Mouse (Mus musculus): ENCODE results near the gene Cfap74. TPM values are rescaled to one million over a fixed set of nuclear protein-coding genes. Genes with fewer than 3 reads are reported as not detected.
A peak's percentile ranks its signal among the peaks of the same experiment; 100 is the strongest.

Cfap74 gene
- total RNA-seq (2021), result 1 to 10 TPM; 1.2 TPM
- long read RNA-seq, experiment 1, partial matches to known transcripts, result 1 of 3 reads
- long read RNA-seq, experiment 1, other reads (novel, unspliced or antisense), result 1 of 3 reads
- long read RNA-seq, experiment 2, partial matches to known transcripts, result 0 of 7 reads
- long read RNA-seq, experiment 2, other reads (novel, unspliced or antisense), result 4 of 7 reads

DNA sequence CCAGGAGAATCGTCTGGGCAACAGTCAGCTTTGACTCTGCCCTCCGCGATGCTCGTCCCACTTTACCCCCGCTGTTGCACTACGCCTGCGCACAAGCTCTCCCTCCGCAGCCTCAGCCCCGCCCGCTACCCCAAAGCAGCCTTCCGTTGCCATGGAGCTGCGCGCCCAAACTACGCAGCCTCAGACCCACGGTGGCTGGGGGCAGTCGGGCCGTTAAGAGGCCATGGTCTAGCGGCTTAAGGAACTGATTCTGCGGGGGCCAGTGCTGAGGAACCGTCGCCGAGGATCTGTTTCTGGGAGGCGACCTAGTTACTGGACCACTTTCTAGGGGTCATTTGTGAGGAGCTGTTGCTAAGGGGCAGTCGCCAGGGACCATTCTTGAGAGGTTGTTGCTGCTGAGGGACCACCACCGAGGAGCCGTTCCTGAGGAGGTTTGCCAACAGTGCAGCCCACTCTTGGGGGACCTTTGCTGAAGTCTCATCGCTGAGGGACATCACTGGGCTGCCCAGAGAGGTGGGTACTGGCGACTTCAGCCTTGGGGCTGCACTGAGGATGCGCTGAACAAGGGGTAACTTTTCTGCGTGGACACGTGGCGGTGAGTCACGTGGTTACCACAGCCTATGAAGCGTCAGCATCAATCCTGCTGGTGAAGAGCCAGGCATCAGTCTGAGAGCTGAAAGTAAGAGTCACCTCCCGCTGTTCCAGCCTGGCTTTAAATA, at the start of gene Cfap74:
Gene Cfap74, plus strand, starts transcription at position 133 of the 719 bp plus-strand sequence.
- DNase-seq, result peak; percentile 72

DNA sequence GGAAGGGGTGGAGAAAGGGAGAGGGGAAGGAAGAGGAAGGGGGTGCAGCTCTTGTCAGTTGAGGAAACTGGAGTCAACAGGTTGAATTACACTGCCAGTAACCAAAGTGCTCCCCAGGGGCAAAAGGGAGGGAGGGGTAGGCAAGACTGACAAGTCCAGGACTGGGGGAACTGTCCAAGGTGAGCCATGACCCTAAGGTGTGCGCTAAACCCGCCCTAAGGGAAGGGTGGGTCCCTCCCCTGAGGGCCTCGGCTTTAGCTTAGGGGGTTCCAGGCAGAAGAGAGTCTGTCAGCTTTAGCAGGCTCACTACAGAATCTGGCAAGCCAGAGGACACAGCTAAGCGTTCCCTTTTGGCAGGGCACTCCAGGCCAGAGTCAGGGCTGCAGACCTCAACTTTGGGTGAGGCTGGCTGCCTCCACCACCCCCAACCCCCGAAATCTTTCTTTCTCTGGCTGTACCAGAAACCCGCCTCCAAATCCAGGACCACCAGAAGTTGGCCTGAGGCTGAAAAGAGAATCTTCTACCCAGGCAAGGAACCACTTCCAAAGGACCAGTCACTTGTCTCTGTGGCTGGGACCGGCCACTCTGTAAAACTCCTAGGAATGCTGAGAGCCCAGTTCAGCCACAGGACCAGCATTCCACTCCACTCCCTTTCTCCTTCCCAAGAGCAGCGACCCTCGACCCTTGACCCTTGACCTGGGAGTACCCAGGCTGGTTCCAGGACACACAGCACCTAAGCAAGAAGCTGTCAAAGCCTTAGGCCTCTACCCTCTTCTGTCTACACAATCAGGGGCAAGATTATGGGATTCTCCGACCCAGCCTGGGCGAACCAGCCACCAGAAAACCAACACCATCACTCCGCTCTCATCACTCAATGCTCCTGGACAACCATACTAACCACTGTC, 49.2 kb upstream of the Cfap74 start:
- no peak for DNase-seq

DNA sequence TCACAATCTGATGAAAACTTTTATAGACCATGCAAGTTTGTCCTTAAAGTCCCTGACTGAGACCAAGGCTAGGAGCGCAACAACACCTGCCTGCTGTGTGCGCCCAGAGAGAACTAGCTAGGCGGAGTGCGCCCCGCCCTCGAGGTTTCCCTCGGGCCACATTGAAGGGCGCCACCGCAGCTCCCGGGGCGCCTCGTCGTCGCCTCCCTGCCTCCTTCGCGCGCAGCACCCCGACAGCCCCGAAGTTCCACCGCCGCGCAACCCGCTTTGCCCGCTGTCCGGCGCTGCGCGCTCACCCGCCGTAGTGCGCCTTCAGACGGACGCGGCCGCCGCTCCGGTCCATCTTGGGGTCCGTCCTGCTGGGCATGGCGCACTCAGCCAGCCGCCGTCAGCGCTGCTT, 48.1 kb upstream of the Cfap74 start:
- no peak for DNase-seq

DNA sequence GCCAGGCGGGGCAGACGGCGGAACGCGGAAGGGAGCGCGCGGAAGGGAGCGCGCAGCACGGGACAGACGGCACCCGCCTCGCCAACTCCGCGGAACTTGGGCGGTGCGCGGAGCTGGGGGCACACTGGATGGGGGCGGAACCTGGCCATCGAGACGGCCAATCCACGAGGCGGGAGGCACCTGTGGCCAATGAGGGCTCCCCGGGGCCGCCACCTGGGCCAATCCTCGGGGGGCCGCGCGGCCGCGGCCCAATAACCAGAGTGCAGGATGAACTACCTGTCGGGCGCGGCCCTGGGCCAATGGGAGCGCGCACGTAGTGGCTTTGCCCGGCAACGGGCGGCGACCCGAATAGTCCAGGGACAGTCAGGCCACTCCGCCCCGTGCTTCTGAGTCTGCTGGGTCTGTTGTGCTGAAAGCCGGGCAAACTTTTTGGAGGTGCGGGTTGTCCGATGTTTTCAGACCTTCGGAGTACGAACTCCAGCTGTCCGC, 47.6 kb upstream of the Cfap74 start, which contains the start of gene Prkcz:
Gene Prkcz, minus strand, starts transcription at position 59 of the 489 bp plus-strand sequence.
- peak; percentile 57 for DNase-seq

DNA sequence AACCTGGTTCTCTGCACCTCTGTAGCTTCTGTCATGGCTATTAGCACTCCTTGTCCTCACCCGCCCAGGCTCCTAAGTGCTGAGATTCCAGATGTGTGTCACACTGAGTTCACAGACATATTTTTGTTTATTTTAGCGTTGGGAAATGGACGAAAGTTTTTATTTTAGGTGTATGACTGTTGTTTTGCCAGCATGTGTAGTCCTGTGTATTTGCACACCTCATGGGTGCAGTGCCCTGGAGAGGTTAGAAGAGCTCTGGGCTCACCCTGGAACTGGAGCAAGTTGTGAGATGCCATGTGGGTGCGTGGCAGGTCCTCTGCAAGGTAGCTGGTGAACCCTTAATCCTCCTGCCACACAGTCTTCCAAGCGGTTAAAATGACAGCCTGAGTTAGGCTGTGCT, 46.5 kb upstream of the Cfap74 start:
- no peak for DNase-seq

DNA sequence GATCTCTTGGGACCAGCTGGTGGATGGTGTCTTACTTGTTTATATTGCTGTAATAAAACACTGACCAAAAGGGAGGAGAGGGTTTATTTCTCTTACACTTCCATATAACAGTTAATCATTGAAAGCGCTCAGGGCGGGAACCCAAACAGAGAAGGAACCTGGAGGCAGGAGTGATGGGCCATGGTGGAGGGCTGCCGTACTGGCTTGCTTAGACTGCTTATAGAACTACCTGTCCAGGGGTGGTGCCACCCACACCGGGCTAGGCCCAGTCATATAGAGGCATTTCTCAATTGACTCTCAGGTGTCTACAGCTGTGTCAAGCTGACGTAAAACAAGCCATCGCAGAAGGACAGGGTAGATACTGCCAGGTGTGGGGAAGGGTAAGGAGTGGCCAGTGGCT, 42.2 kb upstream of the Cfap74 start:
- DNase-seq, result no peak

DNA sequence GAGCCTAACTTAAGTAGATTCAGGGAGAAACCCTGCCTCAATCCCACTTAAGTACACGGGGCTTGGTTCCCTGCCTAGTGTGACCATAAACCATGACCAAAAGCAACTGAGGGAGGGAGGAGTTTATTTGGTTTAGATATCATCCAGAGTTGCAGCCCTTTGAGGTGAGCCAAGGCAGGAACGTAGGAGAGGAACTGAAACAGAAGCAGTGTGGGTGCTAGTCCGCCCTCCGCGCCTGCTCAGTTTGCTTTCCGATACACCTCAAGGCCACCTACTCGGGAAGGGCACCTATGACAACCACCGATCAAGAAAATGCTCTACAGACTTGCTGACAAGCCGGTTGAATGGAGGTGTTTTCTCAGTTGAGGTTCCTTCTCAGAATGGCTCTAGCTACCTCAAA, 41.3 kb upstream of the Cfap74 start:
- no peak for DNase-seq

DNA sequence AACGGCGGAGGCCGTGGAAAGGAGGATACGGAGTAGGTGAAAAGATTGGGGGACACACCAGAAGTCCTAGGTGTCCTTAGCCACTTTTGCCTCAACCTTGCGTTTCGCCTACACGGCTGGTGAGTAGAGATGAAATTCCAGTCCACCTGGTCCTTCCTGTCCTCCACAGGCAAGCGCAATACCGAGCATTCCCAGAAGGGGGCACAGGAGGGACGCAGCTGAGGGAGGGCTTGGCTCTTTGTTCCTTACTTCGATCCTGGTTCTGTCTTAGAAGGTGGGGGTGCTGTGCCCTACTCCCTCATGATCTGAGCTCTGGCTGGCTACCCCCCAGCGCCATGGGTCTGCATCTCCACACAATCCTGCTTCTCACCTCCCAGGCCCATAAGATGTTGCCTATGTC, 40.3 kb upstream of the Cfap74 start:
- peak; percentile 83 for DNase-seq

DNA sequence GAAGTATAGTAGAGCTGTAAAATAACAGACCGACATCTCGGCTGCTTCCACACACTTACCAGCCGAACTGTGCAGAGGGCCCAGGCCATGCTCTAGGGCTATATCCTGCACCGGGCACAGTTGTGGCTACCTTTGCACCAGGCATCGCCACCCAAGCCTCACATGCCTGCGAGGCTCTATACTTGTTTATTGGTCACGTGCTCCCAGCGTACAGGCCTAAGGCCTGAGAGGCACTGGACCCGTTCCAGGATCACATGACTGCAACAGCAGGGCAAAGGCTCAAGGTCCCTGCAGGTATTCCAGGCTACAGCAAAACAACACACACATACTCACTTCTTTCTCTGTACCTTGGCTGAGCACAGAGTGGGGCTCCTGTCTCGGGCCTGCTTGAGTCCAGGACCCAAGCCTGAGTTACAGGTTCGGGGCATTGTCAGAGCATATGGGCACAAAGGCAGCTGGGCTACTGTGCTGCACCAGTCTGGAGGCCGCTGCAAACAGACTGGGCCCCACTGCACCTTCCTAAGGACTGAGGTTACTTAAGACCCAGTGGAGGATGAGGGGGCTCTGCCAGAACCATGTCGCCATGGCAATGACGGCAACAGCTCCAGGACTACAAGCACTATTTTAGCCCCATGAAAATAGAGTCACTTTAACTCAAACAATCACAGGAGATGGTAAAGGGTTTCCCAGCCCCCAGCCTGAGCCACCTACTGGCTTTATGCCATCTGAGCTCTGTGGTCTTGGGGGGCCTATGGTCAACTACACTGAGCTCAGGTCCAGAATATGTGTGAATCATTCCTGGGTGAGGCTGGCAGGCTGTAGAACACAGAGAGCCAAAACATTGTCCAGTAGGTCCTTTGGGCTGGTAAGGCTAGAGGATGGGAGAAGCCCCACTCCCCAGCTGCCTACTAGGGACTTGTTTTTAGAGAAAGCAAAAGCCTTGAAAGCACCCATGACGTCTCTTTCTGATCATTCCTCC, 38.0 kb upstream of the Cfap74 start:
- DNase-seq, result no peak

DNA sequence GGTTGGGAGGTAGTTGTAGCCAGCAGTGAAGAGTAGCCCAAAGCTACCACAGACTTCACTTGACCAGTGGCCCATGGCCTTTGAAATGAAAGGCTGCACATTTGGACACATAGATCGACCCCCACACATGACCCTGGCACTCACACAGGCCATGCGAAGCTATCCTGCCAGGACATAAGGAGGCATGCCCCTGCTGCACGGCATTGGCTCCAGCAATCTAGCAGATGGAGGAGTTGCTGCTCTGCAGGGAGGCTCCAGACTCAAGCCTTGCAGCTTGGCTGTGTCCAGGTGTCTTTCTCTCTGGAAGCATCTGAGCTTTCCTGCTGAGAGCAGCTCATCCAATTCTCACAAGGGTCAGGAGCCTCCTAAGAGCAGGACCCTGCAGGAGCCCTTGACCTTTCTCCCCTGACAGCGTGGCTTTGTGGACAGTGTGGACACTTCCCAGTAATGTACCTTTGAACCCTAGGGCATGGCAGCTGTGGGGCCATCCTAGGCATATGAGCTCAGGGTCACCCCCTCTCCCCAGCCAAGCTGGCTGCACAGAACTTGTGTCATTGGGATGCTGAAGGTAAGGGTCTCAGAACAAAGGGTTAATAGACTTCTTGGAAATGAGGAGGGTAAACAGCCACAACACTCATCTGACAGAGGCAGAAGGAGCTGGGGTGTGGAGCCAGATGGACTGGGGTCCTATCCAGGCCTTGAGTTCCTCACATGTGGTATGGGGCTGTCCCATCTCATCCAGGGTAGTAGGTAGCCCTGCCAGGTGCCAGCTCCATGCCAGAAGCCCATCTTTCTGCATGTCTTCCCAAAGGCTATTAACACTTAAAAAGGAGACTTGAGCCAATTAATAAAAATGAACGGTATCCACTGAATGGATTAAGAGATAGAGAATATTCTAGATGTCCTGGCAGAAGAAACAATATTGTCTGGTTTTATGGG, 36.9 kb upstream of the Cfap74 start:
- no peak for DNase-seq

DNA sequence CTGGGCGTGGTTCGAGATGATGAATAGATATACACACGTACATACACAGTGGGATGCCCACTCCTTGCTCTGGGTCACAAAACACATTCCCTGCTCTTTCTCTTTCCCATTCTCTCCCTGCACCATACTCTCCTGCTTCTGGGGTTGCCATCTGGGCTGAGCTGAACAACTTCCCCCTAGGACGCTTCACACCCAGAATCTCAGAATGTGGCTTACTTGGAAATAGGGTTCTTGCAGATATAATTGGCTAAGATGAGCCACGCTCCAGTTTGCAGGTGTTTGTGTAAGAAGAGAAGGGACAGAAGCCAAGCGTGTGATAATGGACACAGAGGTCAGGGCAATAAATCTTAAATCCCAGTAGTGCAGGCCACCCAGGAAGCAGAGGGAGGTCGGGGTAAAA, 27.0 kb upstream of the Cfap74 start:
- no peak for DNase-seq

DNA sequence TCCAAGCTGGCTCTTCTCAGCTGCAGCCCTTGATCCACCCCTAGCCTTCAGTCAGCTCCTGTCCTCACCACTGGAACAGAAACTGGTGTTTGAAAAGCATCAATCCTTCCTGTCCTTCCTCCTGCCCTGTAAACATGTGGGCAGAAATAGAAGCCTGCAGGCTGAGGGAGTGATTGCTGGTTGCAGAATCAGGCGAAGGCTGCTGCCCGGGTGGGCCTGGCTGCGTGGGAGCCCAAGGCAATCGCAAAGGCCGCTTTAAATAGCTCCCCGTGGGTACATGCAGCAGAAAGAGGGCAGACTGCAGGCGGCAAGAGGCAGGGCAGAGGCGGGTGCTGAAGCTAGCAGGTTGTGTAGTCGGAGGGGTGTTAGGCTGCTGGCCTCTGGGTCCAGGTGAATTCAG, 26.2 kb upstream of the Cfap74 start:
- no peak for DNase-seq

DNA sequence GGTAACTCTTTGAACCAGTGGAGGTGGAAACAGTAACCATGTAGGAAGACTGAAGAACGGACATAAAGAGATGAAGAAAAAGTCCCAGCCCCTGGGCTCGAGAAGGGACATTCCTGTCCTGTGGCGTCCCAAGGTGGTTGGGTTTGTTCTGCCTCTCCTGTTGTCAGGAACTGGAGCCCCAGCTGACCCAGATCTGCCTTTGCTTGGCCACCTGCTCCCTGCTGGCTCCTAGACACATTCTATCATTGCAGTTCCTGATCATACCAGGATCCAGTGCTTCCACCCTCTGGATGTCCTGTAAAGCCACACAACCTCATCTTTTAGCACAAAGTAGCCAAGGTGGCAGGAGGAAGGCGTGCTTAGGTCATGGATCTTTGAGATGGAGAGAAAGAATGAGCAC, 25.7 kb upstream of the Cfap74 start:
- no peak for DNase-seq

DNA sequence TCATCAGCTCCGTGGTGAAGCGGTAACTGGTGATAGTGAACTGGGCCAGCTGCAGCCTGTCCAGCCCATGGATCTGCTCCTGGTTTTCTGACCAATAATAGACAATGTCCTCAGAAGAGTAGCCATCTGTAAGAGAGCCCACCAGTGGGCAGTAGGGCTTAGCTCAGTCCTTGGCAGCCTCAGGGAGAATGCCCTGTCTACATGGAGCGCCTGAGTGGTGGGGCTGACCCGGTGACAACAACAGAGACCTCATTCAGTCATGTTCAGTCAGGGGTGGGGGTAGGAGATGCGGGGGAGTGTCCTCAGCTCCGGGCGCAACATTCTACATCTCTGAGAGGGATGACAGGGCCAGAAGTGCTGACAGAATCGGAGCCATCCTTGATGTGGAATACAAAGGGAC, 21.8 kb upstream of the Cfap74 start:
- no peak for DNase-seq

DNA sequence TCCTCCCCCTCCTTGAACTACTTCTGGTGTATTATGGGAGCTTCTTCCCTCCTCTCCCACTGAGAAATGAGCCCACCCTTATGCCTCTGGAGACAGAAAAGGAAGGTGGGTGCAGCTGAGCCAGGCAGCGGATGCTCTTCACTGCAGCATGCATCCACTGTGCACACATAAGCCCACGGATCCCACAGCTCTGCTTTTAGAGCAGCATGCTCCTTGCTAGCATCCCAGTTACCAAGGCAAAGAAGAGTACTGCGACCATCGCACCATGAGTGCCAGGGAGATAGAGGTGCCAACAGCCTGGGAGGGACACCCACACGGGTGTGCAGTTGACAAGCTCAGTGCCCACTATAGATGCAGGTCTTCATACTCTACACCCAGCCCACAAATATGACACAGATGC, 13.5 kb upstream of the Cfap74 start:
- no peak for DNase-seq

DNA sequence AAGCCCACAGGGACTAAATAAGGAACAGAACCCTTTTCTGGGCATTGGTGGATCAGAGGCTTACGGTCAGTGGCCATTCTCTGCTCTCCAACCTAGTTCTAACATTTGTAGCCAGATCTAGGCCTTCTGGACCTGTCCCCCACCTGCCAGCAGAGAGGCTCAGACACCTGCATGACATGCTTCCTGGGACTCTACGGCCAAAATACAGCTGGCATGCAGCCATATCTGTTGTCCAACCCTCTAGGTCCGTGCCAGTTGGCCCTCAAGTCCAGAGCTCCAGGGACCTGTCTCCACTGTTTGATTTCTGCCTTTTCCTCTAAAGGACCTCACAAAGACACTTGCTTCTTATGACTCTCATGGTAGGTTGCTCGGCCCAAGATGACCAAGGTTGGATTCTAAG, 12.2 kb upstream of the Cfap74 start:
- no peak for DNase-seq

DNA sequence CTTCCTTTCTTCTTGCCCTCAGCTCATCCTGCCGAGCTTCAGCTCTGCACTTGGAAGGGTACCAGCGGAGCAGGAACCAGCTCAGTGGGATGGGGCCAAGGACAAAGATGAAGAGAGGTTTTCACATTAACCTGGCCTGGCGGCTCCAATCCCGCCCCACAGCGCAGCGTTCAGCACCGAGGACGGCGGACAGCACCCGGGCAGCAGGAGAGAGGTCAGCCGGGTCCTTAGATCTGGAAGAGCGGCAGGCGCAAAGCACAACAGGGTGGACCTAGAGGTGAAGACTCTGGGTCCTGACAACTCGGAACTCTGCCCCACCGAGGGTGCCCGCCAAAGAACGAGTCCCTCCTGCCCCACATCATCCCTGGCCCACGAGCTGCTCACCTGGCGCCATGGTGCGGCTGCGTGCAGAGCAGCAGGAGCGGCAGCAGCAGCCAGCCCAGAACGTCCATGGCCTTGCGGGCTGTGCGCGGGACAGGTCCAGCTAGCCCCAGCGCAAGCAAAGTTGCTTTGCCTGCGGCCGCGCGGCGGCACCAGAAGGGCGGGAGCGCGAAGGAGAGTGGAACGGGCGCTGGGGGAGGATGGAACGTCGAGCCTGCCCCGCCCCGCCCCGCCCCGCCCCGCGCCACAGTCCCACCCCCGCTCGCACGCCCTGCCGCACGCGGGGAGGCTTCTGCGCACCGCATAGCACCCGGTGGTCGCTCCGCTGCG, 11.3 kb upstream of the Cfap74 start, which contains the start of gene Gabrd:
Gene Gabrd, minus strand, starts transcription at position 602 of the 711 bp plus-strand sequence.
- peak; percentile 74 for DNase-seq

DNA sequence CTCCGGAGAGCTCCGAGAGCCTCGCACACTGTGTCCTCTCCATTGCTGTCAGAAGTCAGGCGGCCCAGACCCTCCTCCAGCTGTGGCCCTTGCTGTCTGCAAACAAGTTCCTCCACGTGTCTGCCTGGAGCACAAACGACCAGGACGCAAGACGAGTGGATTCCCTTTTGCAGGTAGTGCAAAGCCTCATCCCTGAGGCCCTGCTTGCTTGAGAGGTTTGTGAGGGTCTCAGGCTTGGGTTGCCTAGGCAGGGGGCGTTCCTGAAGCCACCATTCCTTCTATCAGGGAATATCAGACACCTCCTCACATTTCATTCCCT, 10.8 kb upstream of the Cfap74 start:
- no peak for DNase-seq

DNA sequence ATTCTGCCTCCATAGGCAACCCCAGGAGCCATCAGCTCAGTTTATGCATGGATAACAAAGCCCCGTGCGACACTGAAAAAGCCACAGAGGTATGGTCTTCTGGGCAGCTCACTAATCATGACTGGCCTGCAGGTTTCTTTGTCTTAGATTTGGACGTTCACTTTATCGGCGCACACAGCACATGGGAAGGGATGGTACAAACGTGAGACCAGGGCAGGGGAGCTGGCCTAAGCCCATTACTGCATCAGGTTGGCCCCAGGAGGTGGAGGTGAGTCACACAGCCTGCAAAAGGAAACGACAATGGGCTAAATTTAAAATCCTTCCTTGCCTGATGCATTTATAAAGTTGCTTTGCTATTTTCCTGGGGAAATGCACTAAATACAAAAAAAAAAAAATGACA, 7.9 kb upstream of the Cfap74 start:
- no peak for DNase-seq

DNA sequence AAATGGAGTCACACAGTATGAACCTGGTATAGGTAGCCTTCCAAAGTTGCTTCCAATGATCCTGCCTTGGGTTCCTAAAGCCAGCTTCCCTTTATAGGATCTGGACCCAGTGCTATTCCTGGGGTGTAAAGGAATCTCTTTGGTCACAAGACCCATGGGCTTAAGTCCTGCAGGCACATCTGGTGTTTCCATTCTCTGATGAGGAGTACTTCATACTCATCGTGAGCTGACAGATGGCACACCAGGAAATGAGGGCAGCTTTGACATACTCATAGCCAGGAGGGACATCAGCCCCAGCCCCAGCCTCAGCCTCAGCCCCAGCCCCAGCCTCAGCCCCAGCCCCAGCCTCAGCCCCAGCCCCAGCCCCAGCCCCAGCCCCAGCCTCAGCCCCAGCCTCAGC, 6.5 kb upstream of the Cfap74 start:
- DNase-seq, result no peak

All from gastrocnemius, postnatal 10 days (tissue).